9 mouse cellular contexts compared by ENCODE assay signal in the genomic region with DNA sequence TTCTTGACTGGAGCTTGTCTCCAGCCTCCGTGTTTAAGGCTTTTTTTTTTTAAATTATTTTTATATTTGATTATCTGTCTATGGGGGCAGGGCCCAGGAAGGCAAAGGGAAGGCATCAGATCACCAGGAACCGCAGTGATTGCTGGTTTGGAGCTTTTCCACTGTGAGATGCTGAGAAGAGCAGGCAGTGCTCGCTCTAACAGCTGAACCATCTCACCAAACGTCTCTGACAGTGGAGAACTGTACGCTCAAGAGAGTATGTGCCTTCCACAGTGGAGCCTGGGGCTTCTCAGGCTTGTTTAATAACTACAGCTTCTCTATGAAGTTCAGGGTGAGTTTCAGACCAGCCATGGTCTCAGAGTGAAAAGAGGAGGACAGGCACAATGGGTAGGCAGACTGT. TPM values are rescaled to one million over a fixed set of nuclear protein-coding genes. Genes with fewer than 3 reads are reported as not detected.
DNase-seq lines count a peak whose midpoint lies in the region; ATAC-seq and TF ChIP-seq lines count a peak whose summit lies in the region.
"Had no signal": no experiment of that assay in that cellular context is flagged by ENCODE, and none has a peak within 500 bp of the region (broad histone marks: within the 10 kb centered on the region; RNA-seq: fewer than 3 reads in every experiment).

No protein-coding gene starts in this region.

- H3K36me3 ChIP-seq in kidney, embryonic 14.5 days (ENCODE audit: control insufficient read depth, insufficient read depth, low read length) = peaks cover 34% of the 10 kb centered on the region
- H3K36me3 ChIP-seq in kidney, adult 2 months (ENCODE audit: control insufficient read depth, insufficient read depth, low read length) = no peaks in the 10 kb centered on the region
- H3K36me3 ChIP-seq in embryonic facial prominence, embryonic 10.5 days (replicated peaks) = peaks cover 49% of the 10 kb centered on the region
- H3K36me3 ChIP-seq in hindbrain, embryonic 16.5 days (ENCODE audit: control insufficient read depth, insufficient read depth, low read length) = peaks cover 7% of the 10 kb centered on the region
- H3K36me3 ChIP-seq in midbrain, embryonic 12.5 days = peaks cover 28% of the 10 kb centered on the region

- DNase-seq in kidney, adult 2 months = no peak
- DNase-seq in embryonic facial prominence, embryonic 10.5 days (ENCODE audit: low spot score) = no peak
- DNase-seq in adrenal gland, postnatal 14 days = no peak
- no peak for DNase-seq in gastrocnemius, postnatal 36 days
- DNase-seq: cerebellum, postnatal 14 days had no signal

- H3K27ac ChIP-seq in kidney, embryonic 14.5 days (ENCODE audit: low read depth, low read length) = no peak overlapping the region
- H3K27ac ChIP-seq in kidney, adult 2 months (ENCODE audit: insufficient read depth, low read depth, low read length) = no peak overlapping the region
- no peak overlapping the region for H3K27ac ChIP-seq in embryonic facial prominence, embryonic 10.5 days (replicated peaks)
- H3K27ac ChIP-seq in hindbrain, embryonic 16.5 days (ENCODE audit: low read depth, low read length) = no peak overlapping the region
- no peak overlapping the region for H3K27ac ChIP-seq in midbrain, embryonic 12.5 days (replicated peaks)

- intact Hi-C loops in gastrocnemius, postnatal 36 days (cut with DNase I) = no loop called here

- H3K27me3 ChIP-seq in kidney, embryonic 14.5 days (ENCODE audit: control insufficient read depth, insufficient read depth, low read length) = no peaks in the 10 kb centered on the region
- H3K27me3 ChIP-seq in kidney, adult 2 months (replicated peaks; ENCODE audit: control insufficient read depth, insufficient read depth, low read length) = no peaks in the 10 kb centered on the region
- peaks cover 15% of the 10 kb centered on the region for H3K27me3 ChIP-seq in embryonic facial prominence, embryonic 10.5 days (replicated peaks; ENCODE audit: low read depth, poor library complexity, severe bottlenecking)
- no peaks in the 10 kb centered on the region for H3K27me3 ChIP-seq in hindbrain, embryonic 16.5 days (replicated peaks; ENCODE audit: control insufficient read depth, insufficient read depth, low read length)
- H3K27me3 ChIP-seq in midbrain, embryonic 12.5 days = peaks cover 8% of the 10 kb centered on the region; the same call in 1 of the 2 replicates

- no peak for TF ChIP-seq POLR2A in kidney, adult 2 months (IDR thresholded peaks at IDR 0.05; ENCODE audit: low read depth, low read length)

- ATAC-seq in kidney, embryonic 14.5 days (ENCODE audit: low FRiP score, low TSS enrichment) = no peak
- no peak for ATAC-seq in hindbrain, embryonic 16.5 days
- ATAC-seq in midbrain, embryonic 12.5 days (ENCODE audit: low FRiP score, low read depth) = no peak
- no peak for ATAC-seq in CD4-positive, CD25-positive, alpha-beta regulatory T cell, adult 4 months

- peaks cover 6% of the 10 kb centered on the region; the same call in 1 of the 2 replicates for H3K4me1 ChIP-seq in kidney, embryonic 14.5 days (ENCODE audit: control insufficient read depth, insufficient read depth, low read length)
- peaks cover 5% of the 10 kb centered on the region for H3K4me1 ChIP-seq in kidney, adult 2 months (ENCODE audit: control insufficient read depth, insufficient read depth, low read length)
- H3K4me1 ChIP-seq in embryonic facial prominence, embryonic 10.5 days = peaks cover 30% of the 10 kb centered on the region
- peaks cover 22% of the 10 kb centered on the region for H3K4me1 ChIP-seq in hindbrain, embryonic 16.5 days (ENCODE audit: control insufficient read depth, insufficient read depth, low read depth, low read length)
- peaks cover 24% of the 10 kb centered on the region for H3K4me1 ChIP-seq in midbrain, embryonic 12.5 days

- H3K9me3 ChIP-seq in kidney, embryonic 14.5 days (ENCODE audit: control insufficient read depth, low read length) = no peaks in the 10 kb centered on the region
- H3K9me3 ChIP-seq in embryonic facial prominence, embryonic 10.5 days = no peaks in the 10 kb centered on the region
- no peaks in the 10 kb centered on the region for H3K9me3 ChIP-seq in hindbrain, embryonic 16.5 days (ENCODE audit: control insufficient read depth, low read length)
- no peaks in the 10 kb centered on the region for H3K9me3 ChIP-seq in midbrain, embryonic 12.5 days

- no peak overlapping the region for H3K4me3 ChIP-seq in kidney, embryonic 14.5 days (ENCODE audit: low read length)
- H3K4me3 ChIP-seq in kidney, adult 2 months (ENCODE audit: insufficient read depth, low read depth, low read length) = no peak overlapping the region
- H3K4me3 ChIP-seq in embryonic facial prominence, embryonic 10.5 days = peak overlapping the region; percentile 92
- H3K4me3 ChIP-seq in hindbrain, embryonic 16.5 days (ENCODE audit: low read length) = no peak overlapping the region
- peak overlapping the region; percentile 10; the same call in 1 of the 2 replicates for H3K4me3 ChIP-seq in midbrain, embryonic 12.5 days

- 0 out of 2 replicates have a peak overlapping the region, but pooled peaks have one; percentile 13 for H3K4me2 ChIP-seq in kidney, embryonic 14.5 days (replicated peaks; ENCODE audit: low read depth, low read length)
- peak overlapping the region; percentile 36 for H3K4me2 ChIP-seq in hindbrain, embryonic 16.5 days (ENCODE audit: low read length)
- H3K4me2 ChIP-seq in midbrain, embryonic 12.5 days (replicated peaks) = peak overlapping the region; percentile 40

- H3K9ac ChIP-seq in kidney, embryonic 14.5 days (ENCODE audit: low read depth, low read length) = no peak overlapping the region
- no peak overlapping the region for H3K9ac ChIP-seq in hindbrain, embryonic 16.5 days (ENCODE audit: low read depth, low read length)
- no peak overlapping the region for H3K9ac ChIP-seq in midbrain, embryonic 12.5 days (replicated peaks)

- TF ChIP-seq CTCF in kidney, adult 2 months (conservative IDR thresholded peaks at IDR 0.05; ENCODE audit: insufficient read depth, insufficient read length, low read depth, low read length) = no peak

- 58% methylated on average over 5 of the region's 5 CpGs for WGBS in kidney, embryonic 14.5 days
- WGBS in kidney, adult 2 months = 61% methylated on average over 5 of the region's 5 CpGs
- WGBS in embryonic facial prominence, embryonic 10.5 days = 87% methylated on average over 5 of the region's 5 CpGs
- WGBS in hindbrain, embryonic 16.5 days = 83% methylated on average over 5 of the region's 5 CpGs
- WGBS in midbrain, embryonic 12.5 days = 85% methylated on average over 5 of the region's 5 CpGs

RNA-seq across cellular contexts. Expression of a gene that starts 1.9 kb away (rescaled TPM):
- 95.6 and 101 TPM in 2 replicates for polyA plus RNA-seq in kidney, embryonic 14.5 days (2014; fragmentation: Nextera tagmentation; extraction: Ambion mirVana)
- polyA plus RNA-seq in kidney, adult 2 months (2012; rRNA removed) = 26.4 and 27.3 TPM in 2 replicates
- polyA plus RNA-seq in embryonic facial prominence, embryonic 10.5 days (2016; fragmentation: Nextera tagmentation; extraction: Ambion mirVana) = 134 and 135 TPM in 2 replicates
- polyA plus RNA-seq in hindbrain, embryonic 16.5 days (2015; fragmentation: Nextera tagmentation; extraction: Ambion mirVana) = 99.3 and 108 TPM in 2 replicates
- 103 and 110 TPM in 2 replicates for polyA plus RNA-seq in midbrain, embryonic 12.5 days (2016; fragmentation: Nextera tagmentation; extraction: Ambion mirVana)
- 32.3 and 37.7 TPM in 2 replicates for total RNA-seq in adrenal gland, postnatal 14 days (2021)
- 10 to 100 TPM; 13.0 to 15.9 TPM for total RNA-seq in gastrocnemius, postnatal 36 days (2021)
- 10 to 100 TPM; 30.5 to 44.9 TPM for polyA plus RNA-seq in CD4-positive, CD25-positive, alpha-beta regulatory T cell, adult 4 months (2017; shearing (Covaris generic))

RNA-seq across cellular contexts. Expression of a gene that starts 6.0 kb away (rescaled TPM):
- polyA plus RNA-seq in kidney, embryonic 14.5 days (2014; fragmentation: Nextera tagmentation; extraction: Ambion mirVana) = 3.8 and 4.2 TPM in 2 replicates
- polyA plus RNA-seq in kidney, adult 2 months (2012; rRNA removed) = 1.7 and 4.1 TPM in 2 replicates
- 2.4 and 3.1 TPM in 2 replicates for polyA plus RNA-seq in embryonic facial prominence, embryonic 10.5 days (2016; fragmentation: Nextera tagmentation; extraction: Ambion mirVana)
- polyA plus RNA-seq in hindbrain, embryonic 16.5 days (2015; fragmentation: Nextera tagmentation; extraction: Ambion mirVana) = 1.4 and 1.5 TPM in 2 replicates
- polyA plus RNA-seq in midbrain, embryonic 12.5 days (2016; fragmentation: Nextera tagmentation; extraction: Ambion mirVana) = 2.4 and 2.6 TPM in 2 replicates
- total RNA-seq in adrenal gland, postnatal 14 days (2021) = 0.98 and 2.0 TPM in 2 replicates
- total RNA-seq in gastrocnemius, postnatal 36 days (2021) = 1 to 10 TPM; 1.3 to 5.3 TPM
- under 1 TPM in 1 of 2 experiments, not detected in 1; 0.62 TPM for polyA plus RNA-seq in CD4-positive, CD25-positive, alpha-beta regulatory T cell, adult 4 months (2017; shearing (Covaris generic))

RNA-seq across cellular contexts. Expression of a gene that starts 20.6 kb away (rescaled TPM):
- 29.7 and 33.3 TPM in 2 replicates for polyA plus RNA-seq in kidney, embryonic 14.5 days (2014; fragmentation: Nextera tagmentation; extraction: Ambion mirVana)
- polyA plus RNA-seq in kidney, adult 2 months (2012; rRNA removed) = 24.5 and 35.2 TPM in 2 replicates
- 53.9 and 56.0 TPM in 2 replicates for polyA plus RNA-seq in embryonic facial prominence, embryonic 10.5 days (2016; fragmentation: Nextera tagmentation; extraction: Ambion mirVana)
- 44.9 and 47.2 TPM in 2 replicates for polyA plus RNA-seq in hindbrain, embryonic 16.5 days (2015; fragmentation: Nextera tagmentation; extraction: Ambion mirVana)
- 40.3 and 41.0 TPM in 2 replicates for polyA plus RNA-seq in midbrain, embryonic 12.5 days (2016; fragmentation: Nextera tagmentation; extraction: Ambion mirVana)
- 22.3 and 25.8 TPM in 2 replicates for total RNA-seq in adrenal gland, postnatal 14 days (2021)
- 1 to 10 TPM; 6.6 to 7.6 TPM for total RNA-seq in gastrocnemius, postnatal 36 days (2021)
- polyA plus RNA-seq in CD4-positive, CD25-positive, alpha-beta regulatory T cell, adult 4 months (2017; shearing (Covaris generic)) = 10 to 100 TPM; 33.1 to 65.6 TPM

RNA-seq across cellular contexts. Expression of a gene that starts 25.3 kb away (rescaled TPM):
- 15.3 and 20.1 TPM in 2 replicates for polyA plus RNA-seq in kidney, embryonic 14.5 days (2014; fragmentation: Nextera tagmentation; extraction: Ambion mirVana)
- polyA plus RNA-seq in kidney, adult 2 months (2012; rRNA removed) = 4.7 and 6.7 TPM in 2 replicates
- 87.6 and 94.6 TPM in 2 replicates for polyA plus RNA-seq in embryonic facial prominence, embryonic 10.5 days (2016; fragmentation: Nextera tagmentation; extraction: Ambion mirVana)
- 2.3 and 2.5 TPM in 2 replicates for polyA plus RNA-seq in hindbrain, embryonic 16.5 days (2015; fragmentation: Nextera tagmentation; extraction: Ambion mirVana)
- polyA plus RNA-seq in midbrain, embryonic 12.5 days (2016; fragmentation: Nextera tagmentation; extraction: Ambion mirVana) = 19.8 and 24.9 TPM in 2 replicates
- 1.6 and 2.4 TPM in 2 replicates for total RNA-seq in adrenal gland, postnatal 14 days (2021)
- total RNA-seq in gastrocnemius, postnatal 36 days (2021) = 1 to 10 TPM; 1.9 to 2.4 TPM
- polyA plus RNA-seq in CD4-positive, CD25-positive, alpha-beta regulatory T cell, adult 4 months (2017; shearing (Covaris generic)) = not detected

Comparison
In these comparisons a context has a peak if more than half of its experiments do, and no peak if none do; other contexts are left out.
1. H3K4me3 ChIP-seq: peak in embryonic facial prominence, embryonic 10.5 days (single experiment) and midbrain, embryonic 12.5 days (single experiment); none in kidney, embryonic 14.5 days (single experiment), kidney, adult 2 months (single experiment) and hindbrain, embryonic 16.5 days (single experiment).
2. Peak in every context shown above with its lines, with median percentiles within 50 percentile points of each other: H3K4me2 ChIP-seq.